Mouse (Mus musculus) ES-E14 (cell line): ENCODE results near the gene Dars. TPM values are rescaled to one million over a fixed set of nuclear protein-coding genes. Genes with fewer than 3 reads are reported as not detected.
A peak's percentile ranks its signal among the peaks of the same experiment; 100 is the strongest.

ENCODE experiments used
- DNase-seq: peaks from one replicate; pipeline ENCODE4 v3.0.0-alpha.2; 2013; ENCODE audit warnings: low read depth, low spot score
- H3K27ac ChIP-seq: 2 replicates; pipeline ENCODE4 v1.5.1; 2012; ENCODE audit warnings: low read depth, mild to moderate bottlenecking, low read length, moderate library complexity, mixed read lengths; ENCODE audit not compliant: poor library complexity, insufficient read depth, severe bottlenecking
- H3K36me3 ChIP-seq: 2 replicates; pipeline ENCODE4 v1.6.1; 2012; ENCODE audit warnings: mild to moderate bottlenecking, low read length, moderate library complexity, mixed read lengths; ENCODE audit not compliant: control insufficient read depth, poor library complexity, insufficient read depth, severe bottlenecking
- H3K4me1 ChIP-seq, 2 experiments: fragments of 150-350 bp in 1 of 2; sonication (generic) in 1 of 2; 2 replicates each; pipeline ENCODE4 v1.6.1; 2012; ENCODE audit warnings: low read length in 2 of 2, mild to moderate bottlenecking in 1 of 2, mixed read lengths in 1 of 2; ENCODE audit not compliant: control insufficient read depth in 2 of 2, insufficient read depth in 2 of 2, poor library complexity in 1 of 2
- H3K4me3 ChIP-seq, 2 experiments: fragments of 150-350 bp in 1 of 2; sonication (generic) in 1 of 2; 2 replicates each; pipeline ENCODE4 v1.5.1; 2012; ENCODE audit warnings: low read length in 2 of 2, low read depth in 1 of 2, mild to moderate bottlenecking in 1 of 2, mixed read lengths in 1 of 2; ENCODE audit not compliant: insufficient read depth in 1 of 2, poor library complexity in 1 of 2, severe bottlenecking in 1 of 2
- H3K9ac ChIP-seq: 2 replicates; pipeline ENCODE4 v1.6.1; 2012; ENCODE audit warnings: low read depth, mild to moderate bottlenecking, low read length, mixed read lengths; ENCODE audit not compliant: poor library complexity, insufficient read depth, severe bottlenecking
- H3K9me3 ChIP-seq: fragments of 150-350 bp; sonication (generic); 2 replicates; pipeline ENCODE4 v1.6.1; 2012; ENCODE audit warnings: low read depth, mild to moderate bottlenecking, low read length; ENCODE audit not compliant: control insufficient read depth, insufficient read depth
- CHD2 ChIP-seq: IDR thresholded peaks from 2 replicates; pipeline ENCODE4 v1.6.1; 2014; ENCODE audit warnings: mild to moderate bottlenecking, low read depth, low read length, inconsistent platforms
- HCFC1 ChIP-seq: IDR thresholded peaks from 2 replicates; pipeline ENCODE4 v1.6.1; 2012; ENCODE audit warnings: low read length, inconsistent platforms, borderline replicate concordance; ENCODE audit not compliant: insufficient read depth
- MAFK ChIP-seq: IDR thresholded peaks from 2 replicates; pipeline ENCODE4 v1.6.1; 2014; ENCODE audit warnings: mild to moderate bottlenecking, low read depth, low read length, inconsistent platforms; ENCODE audit not compliant: insufficient read depth
- ZC3H11A ChIP-seq: IDR thresholded peaks from 2 replicates; pipeline ENCODE4 v1.6.1; 2012; ENCODE audit warnings: low read depth, mild to moderate bottlenecking, inconsistent platforms, low read length, borderline replicate concordance
- ZNF384 ChIP-seq: IDR thresholded peaks from 2 replicates; pipeline ENCODE4 v1.6.1; 2012; ENCODE audit warnings: low read depth, low read length, inconsistent platforms
- in situ Hi-C, 2 experiments: fragments of 600-800 bp; cut with MboI; formaldehyde crosslinking; loops; one replicate each; pipeline ENCODE4 v1.15.1; 2025; ENCODE audit warnings: low sequenced_read_pairs in 2 of 2, inconsistent platforms in 1 of 2; ENCODE audit not compliant: unreplicated experiment in 2 of 2
- total RNA-seq: library from RNA; depleted of rRNA; stranded (reverse); fragments of 300-350 nt; gene quantifications from 2 replicates; pipeline ENCODE4 v1.2.3, GENCODE M21; 2012

The Dars gene
- total RNA-seq, 1 experiment = 85.9 TPM

GRCm38 (mm10) chr1:128437276-128437675, 20.1 kb upstream of the Dars start:
- no peak overlapping the region for H3K4me3 ChIP-seq
- H3K4me1 ChIP-seq = peaks cover 0 to 3% of the 10 kb centered on the region in 2 experiments; a peak in 2 of 4 replicates
- peak overlapping the region; percentile 5; the same call in 1 of the 2 replicates for H3K27ac ChIP-seq
- in situ Hi-C loops = no loop called here
- H3K36me3 ChIP-seq = no peaks in the 10 kb centered on the region
- no peak for DNase-seq
- TF ChIP-seq HCFC1 (no peak), CHD2 (no peak), MAFK (no peak), ZC3H11A (no peak), ZNF384 (no peak)
- H3K9me3 ChIP-seq = no peaks in the 10 kb centered on the region; the same call in 1 of the 2 replicates
- no peak overlapping the region for H3K9ac ChIP-seq

- Histone ChIP-seq H3K4me3 (no peak overlapping the region), H3K9ac (no peak overlapping the region), H3K4me1 (peaks cover 0 to 3% of the 10 kb centered on the region in 2 experiments; a peak in 2 of 4 replicates), H3K27ac (no peak overlapping the region), H3K9me3 (no peaks in the 10 kb centered on the region; the same call in 1 of the 2 replicates), H3K36me3 (no peaks in the 10 kb centered on the region)
- TF ChIP-seq ZNF384 (no peak), CHD2 (no peak), MAFK (no peak), ZC3H11A (no peak), HCFC1 (no peak)
- no peak for DNase-seq
- in situ Hi-C loops = no loop called here
Observed at GRCm38 (mm10) chr1:128436015-128436414, 18.8 kb upstream of the Dars start.

- Histone ChIP-seq H3K36me3 (no peaks in the 10 kb centered on the region), H3K27ac (no peak overlapping the region), H3K4me3 (no peak overlapping the region), H3K9me3 (no peaks in the 10 kb centered on the region; the same call in 1 of the 2 replicates), H3K4me1 (peaks cover 0 to 3% of the 10 kb centered on the region in 2 experiments; a peak in 2 of 4 replicates), H3K9ac (no peak overlapping the region)
- TF ChIP-seq ZNF384 = no peak
- no peak for TF ChIP-seq CHD2
- no peak for TF ChIP-seq MAFK
- no peak for TF ChIP-seq HCFC1
- no peak for TF ChIP-seq ZC3H11A
- in situ Hi-C loops = no loop called here
- no peak for DNase-seq
Observed at GRCm38 (mm10) chr1:128435551-128435950, 18.4 kb upstream of the Dars start.

GRCm38 (mm10) chr1:128424928-128425327, 7.8 kb upstream of the Dars start:
- in situ Hi-C loops = no loop called here

GRCm38 (mm10) chr1:128417533-128417888, 343 bp upstream of the Dars start:
- Histone ChIP-seq H3K4me1 (peaks cover 2 to 7% of the 10 kb centered on the region in 2 experiments), H3K9ac (peak overlapping the region; percentile 60; the same call in 1 of the 2 replicates), H3K9me3 (no peaks in the 10 kb centered on the region), H3K36me3 (no peaks in the 10 kb centered on the region; the same call in 1 of the 2 replicates), H3K4me3 (peak overlapping the region in 1 of 2 experiments; percentile 65; a peak in 2 of 4 replicates), H3K27ac (0 out of 2 replicates have a peak overlapping the region, but pooled peaks have one; percentile 28)
- in situ Hi-C loops = no loop called here
- no peak for DNase-seq
- TF ChIP-seq MAFK (no peak), ZC3H11A (no peak), ZNF384 (no peak), HCFC1 (no peak), CHD2 (no peak)

More at GRCm38 (mm10) chr1:128424928-128425327, 7.8 kb upstream of the Dars start:
- no peaks in the 10 kb centered on the region for H3K36me3 ChIP-seq
- no peak overlapping the region for H3K4me3 ChIP-seq
- TF ChIP-seq ZC3H11A (no peak), CHD2 (no peak), ZNF384 (no peak), HCFC1 (no peak), MAFK (no peak)
- H3K9ac ChIP-seq = no peak overlapping the region
- no peaks in the 10 kb centered on the region for H3K4me1 ChIP-seq
- H3K27ac ChIP-seq = no peak overlapping the region
- no peak for DNase-seq
- no peaks in the 10 kb centered on the region for H3K9me3 ChIP-seq
